Mouse (Mus musculus) heart, postnatal 0 days (tissue): ENCODE results near the gene Vmn1r81. TPM values are rescaled to one million over a fixed set of nuclear protein-coding genes. Genes with fewer than 3 reads are reported as not detected.

Source experiments
- ATAC-seq: fragments of 200-750 bp; cut with Nextera tagmentation; 2 replicates; pipeline ENCODE4 v1.8.0; 2017; ENCODE audit warnings: low read depth, moderate number of reproducible peaks, moderate library complexity; ENCODE audit not compliant: insufficient read depth
- DNase-seq: peaks from one replicate; pipeline ENCODE4 v3.0.0-alpha.2; 2016; ENCODE audit warnings: low spot score
- H3K27ac ChIP-seq: fragments of 300-500 bp; sonication (generic); 2 replicates; pipeline ENCODE4 v1.5.1; 2014; ENCODE audit warnings: low read depth, mild to moderate bottlenecking
- H3K27me3 ChIP-seq: fragments of 300-500 bp; sonication (generic); 2 replicates; pipeline ENCODE4 v1.6.1; 2014; ENCODE audit warnings: low read length, mixed read lengths; ENCODE audit not compliant: control insufficient read depth, insufficient read depth
- H3K36me3 ChIP-seq: fragments of 300-500 bp; sonication (generic); replicated peaks from 2 replicates; pipeline ENCODE4 v1.6.1; 2014; ENCODE audit warnings: low read length, mixed read lengths; ENCODE audit not compliant: control insufficient read depth, insufficient read depth
- H3K4me1 ChIP-seq: fragments of 300-500 bp; sonication (generic); 2 replicates; pipeline ENCODE4 v1.6.1; 2014; ENCODE audit warnings: antibody characterized with exemption; ENCODE audit not compliant: control insufficient read depth, insufficient read depth
- H3K4me2 ChIP-seq: fragments of 300-500 bp; sonication (generic); 2 replicates; pipeline ENCODE4 v1.6.1; 2014; ENCODE audit warnings: low read depth, mild to moderate bottlenecking, low read length, moderate library complexity
- H3K4me3 ChIP-seq: fragments of 300-500 bp; sonication (generic); 2 replicates; pipeline ENCODE4 v1.5.1; 2014; ENCODE audit warnings: low read depth, low read length
- H3K9ac ChIP-seq: fragments of 300-500 bp; sonication (generic); replicated peaks from 2 replicates; pipeline ENCODE4 v1.6.1; 2014; ENCODE audit warnings: low read depth, low read length, mixed read lengths
- H3K9me3 ChIP-seq: fragments of 300-500 bp; sonication (generic); replicated peaks from 2 replicates; pipeline ENCODE4 v1.6.1; 2016; ENCODE audit warnings: low read length; ENCODE audit not compliant: control insufficient read depth
- CTCF ChIP-seq: IDR thresholded peaks from 2 replicates; pipeline ENCODE4 v1.5.1; 2016; ENCODE audit warnings: antibody characterized with exemption, control low read depth, low read depth
- EP300 ChIP-seq: IDR thresholded peaks from 2 replicates; pipeline ENCODE4 v1.6.1; 2016; ENCODE audit warnings: antibody characterized with exemption, low read depth
- WGBS: fragments of 180-500 bp; shearing (Covaris S2); extraction: QIAGEN DNeasy Blood & Tissue Kit; methylation state at CpG from one replicate; pipeline ENCODE4 v1.1.7; 2014; 5-methylcytosine and 5-hydroxymethylcytosine counted together
- polyA plus RNA-seq: library from polyadenylated mRNA; unstranded; fragments of >200 nt; fragmentation: Nextera tagmentation; extraction: Ambion mirVana; gene quantifications from 2 replicates; pipeline ENCODE4 v1.2.1, GENCODE M21; 2015
- total RNA-seq: library from RNA; depleted of rRNA; stranded (reverse); fragments of >200 nt; gene quantifications from 2 replicates; pipeline ENCODE4 v1.2.3, GENCODE M21; 2014; ENCODE audit warnings: low replicate concordance; rRNA removed

Vmn1r81 gene
- total RNA-seq: not detected in 2 replicates
- polyA plus RNA-seq: not detected in 2 replicates

DNA sequence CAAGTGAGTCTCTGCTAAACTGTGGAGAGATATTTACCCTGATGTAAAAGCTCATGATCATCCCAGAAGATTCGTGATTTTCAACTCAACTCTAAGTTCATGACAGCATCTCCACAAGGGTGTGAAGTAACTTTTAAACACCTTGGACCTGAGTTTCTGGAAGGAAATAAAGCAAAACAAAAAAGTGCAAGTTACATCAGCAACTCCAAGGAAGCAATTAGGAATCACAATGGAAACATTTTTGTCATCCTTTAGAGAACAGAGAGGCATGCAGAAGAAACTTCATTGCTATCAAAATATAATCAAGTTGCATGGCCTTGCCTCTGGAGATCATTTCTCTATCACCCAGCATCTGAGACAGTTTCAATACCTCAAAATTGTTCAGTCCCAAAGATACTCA is at the start of gene Vmn1r81:
Vmn1r81 (minus strand) TSS at position 101 of the 400 bp plus-strand sequence.
- Histone ChIP-seq H3K4me1 (no peaks in the 10 kb centered on the region), H3K27me3 (no peaks in the 10 kb centered on the region), H3K36me3 (no peaks in the 10 kb centered on the region), H3K9me3 (no peaks in the 10 kb centered on the region; the same call in 1 of the 2 replicates), H3K9ac (no peak within 1 kb of the TSS), H3K4me3 (no peak within 1 kb of the TSS), H3K27ac (no peak within 1 kb of the TSS), H3K4me2 (no peak within 1 kb of the TSS)
- ATAC-seq (no peak), DNase-seq (no peak)
- TF ChIP-seq CTCF: no peak
- no peak for TF ChIP-seq EP300
- WGBS: 47% methylated on average over 1 of the region's 1 CpGs

DNA sequence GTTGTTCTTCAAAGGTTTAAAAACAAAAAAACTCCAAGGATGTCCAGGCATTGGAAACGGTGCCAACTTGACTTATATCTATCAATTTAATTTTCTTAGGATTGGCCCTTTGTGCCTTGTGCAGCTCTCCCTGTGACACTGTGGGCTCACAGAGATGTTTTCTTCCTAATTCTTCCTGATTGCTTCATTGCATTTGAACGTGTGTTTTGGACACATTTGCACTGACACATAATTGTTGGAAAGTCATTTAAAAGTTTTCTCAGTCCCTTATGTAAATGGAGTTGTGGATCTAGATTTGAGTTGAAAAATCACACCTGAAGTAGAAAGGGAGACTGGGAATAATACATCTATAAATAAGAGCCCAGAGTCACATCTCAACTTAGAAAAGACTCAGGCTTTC is 32.1 kb upstream of the Vmn1r81 start, which contains the start of gene Vmn1r82:
Vmn1r82 (plus strand) TSS at position 301 of the 400 bp plus-strand sequence.
- 48% methylated on average over 2 of the region's 2 CpGs for WGBS

DNA sequence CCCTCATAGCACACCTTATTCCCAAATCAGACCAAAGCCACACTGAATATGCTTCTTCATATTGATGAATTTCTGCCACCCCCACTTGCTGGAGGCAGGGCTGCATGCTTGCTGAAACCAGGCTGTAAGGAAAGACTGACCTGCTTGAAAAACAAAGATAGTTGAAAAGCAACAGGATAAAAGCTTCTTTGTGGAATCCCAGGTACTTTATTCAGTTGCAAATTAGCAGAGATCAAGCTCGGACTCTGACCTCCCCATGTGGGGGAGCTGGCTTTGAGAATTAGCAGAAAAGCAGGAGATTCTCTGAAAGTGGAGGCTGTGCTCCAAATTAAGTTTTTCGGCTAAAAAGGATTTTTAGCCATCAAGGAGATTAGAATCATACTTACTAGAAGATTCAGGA is 63.9 kb downstream of the Vmn1r81 start:
- H3K4me2 ChIP-seq: no peak overlapping the region
- H3K9ac ChIP-seq: no peak overlapping the region
- no peaks in the 10 kb centered on the region for H3K27me3 ChIP-seq
- H3K27ac ChIP-seq: no peak overlapping the region
- TF ChIP-seq EP300: no peak
- no peak for TF ChIP-seq CTCF
- DNase-seq (no peak), ATAC-seq (no peak)
- no peak overlapping the region for H3K4me3 ChIP-seq
- H3K36me3 ChIP-seq: no peaks in the 10 kb centered on the region
- WGBS: 51% methylated on average over 2 of the region's 2 CpGs
- no peaks in the 10 kb centered on the region for H3K4me1 ChIP-seq
- no peaks in the 10 kb centered on the region; the same call in 1 of the 2 replicates for H3K9me3 ChIP-seq

More for the DNA sequence above, 32.1 kb upstream of the Vmn1r81 start, which contains the start of gene Vmn1r82:
- ATAC-seq (no peak), DNase-seq (no peak)
- no peak within 1 kb of the TSS for H3K4me2 ChIP-seq
- H3K27me3 ChIP-seq: no peaks in the 10 kb centered on the region
- H3K27ac ChIP-seq: no peak within 1 kb of the TSS
- no peak for TF ChIP-seq CTCF
- TF ChIP-seq EP300: no peak
- H3K4me1 ChIP-seq: no peaks in the 10 kb centered on the region
- H3K9me3 ChIP-seq: 0 out of 2 replicates have a peak, but pooled peaks cover 9% of the 10 kb centered on the region
- no peak within 1 kb of the TSS for H3K9ac ChIP-seq
- H3K4me3 ChIP-seq: no peak within 1 kb of the TSS
- H3K36me3 ChIP-seq: no peaks in the 10 kb centered on the region

Other genes with a start within 250 kb of the Vmn1r81 start
- not detected in 2 replicates for gene Vmn1r77, start 231.5 kb downstream of the Vmn1r81 start, total RNA-seq
- not detected in 2 replicates for gene Vmn1r77, start 231.5 kb downstream of the Vmn1r81 start, polyA plus RNA-seq
- not detected in 2 replicates for gene Vmn1r78, start 118.0 kb downstream of the Vmn1r81 start, total RNA-seq
- not detected in 2 replicates for gene Vmn1r78, start 118.0 kb downstream of the Vmn1r81 start, polyA plus RNA-seq
- gene Vmn1r79, start 97.0 kb downstream of the Vmn1r81 start, total RNA-seq: not detected in 2 replicates
- not detected in 2 replicates for gene Vmn1r79, start 97.0 kb downstream of the Vmn1r81 start, polyA plus RNA-seq
- gene Vmn1r80, start 79.0 kb downstream of the Vmn1r81 start, total RNA-seq: not detected in 2 replicates
- gene Vmn1r80, start 79.0 kb downstream of the Vmn1r81 start, polyA plus RNA-seq: not detected in 2 replicates
- not detected in 2 replicates for gene Vmn1r82, start 32.2 kb upstream of the Vmn1r81 start, total RNA-seq
- not detected in 2 replicates for gene Vmn1r82, start 32.2 kb upstream of the Vmn1r81 start, polyA plus RNA-seq
- not detected in 2 replicates for gene Vmn1r83, start 61.2 kb upstream of the Vmn1r81 start, total RNA-seq
- not detected in 2 replicates for gene Vmn1r83, start 61.2 kb upstream of the Vmn1r81 start, polyA plus RNA-seq
- gene Vmn1r84, start 101.0 kb upstream of the Vmn1r81 start, total RNA-seq: not detected in 2 replicates
- gene Vmn1r84, start 101.0 kb upstream of the Vmn1r81 start, polyA plus RNA-seq: not detected in 2 replicates
- gene Zfp551, start 154.5 kb upstream of the Vmn1r81 start, total RNA-seq: 1.4 and 3.6 TPM in 2 replicates
- gene Zfp551, start 154.5 kb upstream of the Vmn1r81 start, polyA plus RNA-seq: 2.4 and 2.5 TPM in 2 replicates
- gene Zfp606, start 210.0 kb upstream of the Vmn1r81 start, total RNA-seq: 13.5 and 15.0 TPM in 2 replicates
- 12.9 and 14.2 TPM in 2 replicates for gene Zfp606, start 210.0 kb upstream of the Vmn1r81 start, polyA plus RNA-seq
- gene 2900092C05Rik, start 244.2 kb upstream of the Vmn1r81 start, total RNA-seq: not detected in 2 replicates
- gene 2900092C05Rik, start 244.2 kb upstream of the Vmn1r81 start, polyA plus RNA-seq: not detected in 2 replicates